Mouse (Mus musculus) small intestine, adult 2 months (tissue): ENCODE measurements at regions not wholly inside any gene's neighbourhood (a gene's known extent, or its start where the extent isn't known, plus 50 kb on each side); places are given as distances from the start of the nearest gene placed in this dataset.

Experiments used
- H3K27ac ChIP-seq: fragments of 200-500 bp; 2 replicates; pipeline ENCODE4 v1.5.1; 2012; ENCODE audit warnings: low read depth, low read length, control low read depth, inconsistent platforms; ENCODE audit not compliant: insufficient read depth
- H3K27me3 ChIP-seq: fragments of 200-500 bp; 2 replicates; pipeline ENCODE4 v1.6.1; 2012; ENCODE audit warnings: mild to moderate bottlenecking, moderate library complexity, low read length, inconsistent platforms; ENCODE audit not compliant: control insufficient read depth, insufficient read depth
- H3K36me3 ChIP-seq: fragments of 200-500 bp; 2 replicates; pipeline ENCODE4 v1.6.1; 2012; ENCODE audit warnings: mild to moderate bottlenecking, low read length, control low read depth, inconsistent platforms; ENCODE audit not compliant: control insufficient read depth, insufficient read depth
- H3K4me1 ChIP-seq: fragments of 200-500 bp; 2 replicates; pipeline ENCODE4 v1.6.1; 2012; ENCODE audit warnings: low read length, inconsistent platforms, mixed read lengths; ENCODE audit not compliant: control insufficient read depth, insufficient read depth, insufficient read length
- H3K4me3 ChIP-seq: fragments of 200-500 bp; 2 replicates; pipeline ENCODE4 v1.5.1; 2012; ENCODE audit warnings: low read depth, mild to moderate bottlenecking, control low read depth, inconsistent platforms, low read length, moderate library complexity
- CTCF ChIP-seq: fragments of 200-500 bp; IDR thresholded peaks from 2 replicates; pipeline ENCODE4 v1.5.1; 2012; ENCODE audit warnings: low read depth, mild to moderate bottlenecking, control low read depth, inconsistent platforms, low read length, moderate library complexity, mixed read lengths; ENCODE audit not compliant: insufficient replicate concordance, insufficient read length; ENCODE audit errors: extremely low read depth
- POLR2A ChIP-seq: fragments of 200-500 bp; IDR thresholded peaks from 2 replicates; pipeline ENCODE4 v1.6.1; 2012; ENCODE audit warnings: low read depth, mild to moderate bottlenecking, control low read depth, inconsistent platforms, low read length, moderate library complexity
- WGBS: fragments of 180-500 bp; shearing (Covaris S2); methylation state at CpG from one replicate; pipeline ENCODE4 v1.1.7; 2018; 5-methylcytosine and 5-hydroxymethylcytosine counted together

GRCm38 (mm10) chr16:30013123-30013522 is 51.1 kb upstream of the Hes1 start:
- WGBS: 55% methylated on average over 2 of the region's 2 CpGs
- Histone ChIP-seq H3K4me1 (peaks cover 13% of the 10 kb centered on the region), H3K4me3 (no peak overlapping the region), H3K27ac (no peak overlapping the region), H3K36me3 (no peaks in the 10 kb centered on the region), H3K27me3 (no peaks in the 10 kb centered on the region)
- no peak for TF ChIP-seq POLR2A
- no peak for TF ChIP-seq CTCF

- Histone ChIP-seq H3K27ac (no peak overlapping the region), H3K36me3 (no peaks in the 10 kb centered on the region), H3K27me3 (no peaks in the 10 kb centered on the region), H3K4me1 (peaks cover 8% of the 10 kb centered on the region; the same call in 1 of the 2 replicates), H3K4me3 (no peak overlapping the region)
- TF ChIP-seq CTCF (no peak), POLR2A (no peak)
- WGBS: 91% methylated on average over 9 of the region's 9 CpGs
Observed at GRCm38 (mm10) chr16:30013943-30014342, 50.2 kb upstream of the Hes1 start.
